Mouse (Mus musculus): ENCODE measurements at regions not wholly inside any gene's neighbourhood (a gene's known extent, or its start where the extent isn't known, plus 50 kb on each side); places are given as distances from the start of the nearest gene placed in this dataset.
A peak's percentile ranks its signal among the peaks of the same experiment; 100 is the strongest.

- DNase-seq (ENCODE audit: low spot score in 2 of 2) = no peak
These were observed 249.6 kb downstream of the Cdk5rap2 start for GRCm38 (mm10) chr4:70160525-70161224.

GRCm38 (mm10) chr4:70160062-70160461 is 250.2 kb downstream of the Cdk5rap2 start:
- no peak for DNase-seq (ENCODE audit: low spot score in 2 of 2)

- no peak for DNase-seq (ENCODE audit: low spot score in 2 of 2)
These were observed 257.1 kb downstream of the Cdk5rap2 start for GRCm38 (mm10) chr4:70153179-70153578.

GRCm38 (mm10) chr4:70109011-70109410 is 301.2 kb downstream of the Cdk5rap2 start:
- DNase-seq (ENCODE audit: low spot score in 2 of 2) = no peak

GRCm38 (mm10) chr4:70105776-70106175 is 304.5 kb downstream of the Cdk5rap2 start:
- no peak for DNase-seq (ENCODE audit: low spot score in 2 of 2)

- peak; percentile 5 to 31 for DNase-seq (ENCODE audit: low spot score in 2 of 2)
These were observed 312.9 kb downstream of the Cdk5rap2 start for GRCm38 (mm10) chr4:70097353-70097752.

GRCm38 (mm10) chr4:70078206-70078605 is 332.0 kb downstream of the Cdk5rap2 start:
- DNase-seq (ENCODE audit: low spot score in 2 of 2) = no peak

GRCm38 (mm10) chr4:70062516-70062915 is 347.7 kb downstream of the Cdk5rap2 start:
- DNase-seq (ENCODE audit: low spot score in 2 of 2) = no peak

- no peak for DNase-seq (ENCODE audit: low spot score in 2 of 2)
These were observed 351.3 kb downstream of the Cdk5rap2 start for GRCm38 (mm10) chr4:70058831-70059544.

- no peak for DNase-seq (ENCODE audit: low spot score in 2 of 2)
These were observed 357.1 kb downstream of the Cdk5rap2 start for GRCm38 (mm10) chr4:70053136-70053535.

- no peak for DNase-seq (ENCODE audit: low spot score in 2 of 2)
These were observed 372.0 kb downstream of the Cdk5rap2 start for GRCm38 (mm10) chr4:70038241-70038640.

GRCm38 (mm10) chr4:70035912-70036311 is 374.3 kb downstream of the Cdk5rap2 start:
- no peak for DNase-seq (ENCODE audit: low spot score in 2 of 2)

GRCm38 (mm10) chr4:70032497-70032896 is 377.7 kb downstream of the Cdk5rap2 start:
- no peak for DNase-seq (ENCODE audit: low spot score in 2 of 2)

GRCm38 (mm10) chr4:70026848-70027247 is 383.4 kb downstream of the Cdk5rap2 start:
- no peak for DNase-seq (ENCODE audit: low spot score in 2 of 2)

GRCm38 (mm10) chr4:70024838-70025376 is 385.3 kb downstream of the Cdk5rap2 start:
- no peak for DNase-seq (ENCODE audit: low spot score in 2 of 2)

GRCm38 (mm10) chr4:70020905-70021470 is 389.3 kb downstream of the Cdk5rap2 start:
- no peak for DNase-seq (ENCODE audit: low spot score in 2 of 2)

- no peak for DNase-seq (ENCODE audit: low spot score in 2 of 2)
These were observed 398.0 kb downstream of the Cdk5rap2 start for GRCm38 (mm10) chr4:70012220-70012580.

- no peak for DNase-seq (ENCODE audit: low spot score in 2 of 2)
These were observed 398.6 kb downstream of the Cdk5rap2 start for GRCm38 (mm10) chr4:70011491-70012219.

GRCm38 (mm10) chr4:70010466-70010865 is 399.8 kb downstream of the Cdk5rap2 start:
- no peak for DNase-seq (ENCODE audit: low spot score in 2 of 2)

GRCm38 (mm10) chr4:70004966-70005365 is 405.3 kb downstream of the Cdk5rap2 start:
- DNase-seq (ENCODE audit: low spot score in 2 of 2) = no peak

- no peak for DNase-seq (ENCODE audit: low spot score in 2 of 2)
These were observed 417.0 kb downstream of the Cdk5rap2 start for GRCm38 (mm10) chr4:69993226-69993625.

GRCm38 (mm10) chr4:69974208-69974607 is 436.0 kb downstream of the Cdk5rap2 start:
- no peak for DNase-seq (ENCODE audit: low spot score in 2 of 2)

Measured in heart, adult 9 months (tissue).